Mouse (Mus musculus): ENCODE measurements around the gene Saxo2.

Saxo2 gene

GRCm38 (mm10) chr7:82648353-82649080 lies at the start of gene Saxo2, which contains the start of gene Efl1:
Gene Saxo2, minus strand, starts transcription at chr7:82648528.
Gene Efl1, plus strand, starts transcription at chr7:82648614.
- in situ Hi-C loops (cut with MboI; ENCODE audit: unreplicated experiment in 2 of 2): no loop called here

- in situ Hi-C loops (cut with MboI; ENCODE audit: unreplicated experiment in 2 of 2): loop anchor here in 1 of 2 experiments (10.0 to 25.0 kb wide), 2 partner anchors 857 to 1415 kb away; no protein-coding TSS in a partner anchor
These were observed 49.3 kb upstream of the Saxo2 start for GRCm38 (mm10) chr7:82697668-82698067.

GRCm38 (mm10) chr7:82691021-82691738 lies 42.9 kb upstream of the Saxo2 start:
- in situ Hi-C loops (cut with MboI; ENCODE audit: unreplicated experiment in 2 of 2): loop anchor here in 1 of 2 experiments (10.0 to 25.0 kb wide), 2 partner anchors 864 to 1421 kb away; no protein-coding TSS in a partner anchor

- in situ Hi-C loops (cut with MboI; ENCODE audit: unreplicated experiment in 2 of 2): loop anchor here in 1 of 2 experiments (25.0 kb wide), 1 partner anchor 1424 kb away; no protein-coding TSS in a partner anchor
These were observed 40.4 kb upstream of the Saxo2 start for GRCm38 (mm10) chr7:82688736-82689135.

GRCm38 (mm10) chr7:82679901-82680300 lies 31.6 kb upstream of the Saxo2 start:
- in situ Hi-C loops (cut with MboI; ENCODE audit: unreplicated experiment in 2 of 2): loop anchor here in 1 of 2 experiments (25.0 kb wide), 1 partner anchor 1432 kb away; no protein-coding TSS in a partner anchor

GRCm38 (mm10) chr7:82676834-82677233 lies 28.5 kb upstream of the Saxo2 start:
- in situ Hi-C loops (cut with MboI; ENCODE audit: unreplicated experiment in 2 of 2): loop anchor here in 1 of 2 experiments (25.0 kb wide), 1 partner anchor 1435 kb away; no protein-coding TSS in a partner anchor

- in situ Hi-C loops (cut with MboI; ENCODE audit: unreplicated experiment in 2 of 2): loop anchor here in 1 of 2 experiments (25.0 kb wide), 1 partner anchor 1436 kb away; no protein-coding TSS in a partner anchor
These were observed 27.7 kb upstream of the Saxo2 start for GRCm38 (mm10) chr7:82676001-82676400.

- in situ Hi-C loops (cut with MboI; ENCODE audit: unreplicated experiment in 2 of 2): loop anchor here in 1 of 2 experiments (25.0 kb wide), 1 partner anchor 1223 kb away; the partner anchor contains the start of genes Mesd and Tlnrd1
These were observed 16.3 kb upstream of the Saxo2 start for GRCm38 (mm10) chr7:82664604-82665003.

GRCm38 (mm10) chr7:82649081-82649445 lies 735 bp upstream of the Saxo2 start:
- in situ Hi-C loops (cut with MboI; ENCODE audit: unreplicated experiment in 2 of 2): no loop called here

GRCm38 (mm10) chr7:82647909-82648308 lies 419 bp downstream of the Saxo2 start:
- in situ Hi-C loops (cut with MboI; ENCODE audit: unreplicated experiment in 2 of 2): no loop called here

- in situ Hi-C loops (cut with MboI; ENCODE audit: unreplicated experiment in 2 of 2): no loop called here
These were observed 1.1 kb downstream of the Saxo2 start for GRCm38 (mm10) chr7:82647183-82647582.

- in situ Hi-C loops (cut with MboI; ENCODE audit: unreplicated experiment in 2 of 2): no loop called here
These were observed 23.0 kb downstream of the Saxo2 start for GRCm38 (mm10) chr7:82625342-82625741.

GRCm38 (mm10) chr7:82609629-82610028 lies 38.7 kb downstream of the Saxo2 start:
- in situ Hi-C loops (cut with MboI; ENCODE audit: unreplicated experiment in 2 of 2): loop anchor here in 1 of 2 experiments (10.0 to 25.0 kb wide), 2 partner anchors 105 to 497 kb away; no protein-coding TSS in a partner anchor

GRCm38 (mm10) chr7:82605425-82605824 lies 42.9 kb downstream of the Saxo2 start:
- in situ Hi-C loops (cut with MboI; ENCODE audit: unreplicated experiment in 2 of 2): loop anchor here in 1 of 2 experiments (25.0 kb wide), 1 partner anchor 493 kb away; no protein-coding TSS in a partner anchor

GRCm38 (mm10) chr7:82602008-82602407 lies 46.3 kb downstream of the Saxo2 start:
- in situ Hi-C loops (cut with MboI; ENCODE audit: unreplicated experiment in 2 of 2): loop anchor here in 1 of 2 experiments (5.0 to 25.0 kb wide), 2 partner anchors 50 to 490 kb away; no protein-coding TSS in a partner anchor

GRCm38 (mm10) chr7:82590931-82591330 lies 57.4 kb downstream of the Saxo2 start:
- in situ Hi-C loops (cut with MboI; ENCODE audit: unreplicated experiment in 2 of 2): no loop called here
